Mouse (Mus musculus) mammary gland, adult 2 months (tissue): ENCODE results near the gene Ccdc187. TPM values are rescaled to one million over a fixed set of nuclear protein-coding genes. Genes with fewer than 3 reads are reported as not detected.

Source experiments
- polyA plus RNA-seq: library from polyadenylated mRNA; depleted of rRNA; stranded (reverse); fragments of >200 nt; gene quantifications from 2 replicates; pipeline ENCODE4 v1.2.3, GENCODE M21; 2012; ENCODE audit warnings: low replicate concordance; rRNA removed

Ccdc187 gene
- polyA plus RNA-seq, result 0.50 and 0.73 TPM in 2 replicates

DNA sequence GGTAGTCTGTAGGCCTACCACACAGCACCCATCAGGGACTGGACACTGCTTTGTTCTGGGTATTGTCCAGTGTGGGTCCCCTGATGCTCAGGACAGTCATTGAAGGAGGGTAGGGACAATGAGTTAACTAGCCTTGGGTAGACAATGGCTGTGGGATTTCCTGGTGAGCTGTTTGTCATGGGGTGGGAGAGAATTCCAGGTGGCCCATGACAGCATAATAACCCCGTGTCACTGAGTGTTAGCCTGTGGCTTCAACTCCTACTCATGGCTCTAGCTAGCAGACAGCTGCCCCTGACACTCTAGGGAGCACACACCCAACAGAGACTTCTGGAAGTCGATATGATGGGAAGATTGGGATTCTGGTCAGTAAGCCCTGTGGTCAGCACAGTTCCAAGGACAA lies at the start of gene Ccdc187:
Gene Ccdc187 (minus strand): TSS at position 101 of the 400 bp plus-strand sequence.

DNA sequence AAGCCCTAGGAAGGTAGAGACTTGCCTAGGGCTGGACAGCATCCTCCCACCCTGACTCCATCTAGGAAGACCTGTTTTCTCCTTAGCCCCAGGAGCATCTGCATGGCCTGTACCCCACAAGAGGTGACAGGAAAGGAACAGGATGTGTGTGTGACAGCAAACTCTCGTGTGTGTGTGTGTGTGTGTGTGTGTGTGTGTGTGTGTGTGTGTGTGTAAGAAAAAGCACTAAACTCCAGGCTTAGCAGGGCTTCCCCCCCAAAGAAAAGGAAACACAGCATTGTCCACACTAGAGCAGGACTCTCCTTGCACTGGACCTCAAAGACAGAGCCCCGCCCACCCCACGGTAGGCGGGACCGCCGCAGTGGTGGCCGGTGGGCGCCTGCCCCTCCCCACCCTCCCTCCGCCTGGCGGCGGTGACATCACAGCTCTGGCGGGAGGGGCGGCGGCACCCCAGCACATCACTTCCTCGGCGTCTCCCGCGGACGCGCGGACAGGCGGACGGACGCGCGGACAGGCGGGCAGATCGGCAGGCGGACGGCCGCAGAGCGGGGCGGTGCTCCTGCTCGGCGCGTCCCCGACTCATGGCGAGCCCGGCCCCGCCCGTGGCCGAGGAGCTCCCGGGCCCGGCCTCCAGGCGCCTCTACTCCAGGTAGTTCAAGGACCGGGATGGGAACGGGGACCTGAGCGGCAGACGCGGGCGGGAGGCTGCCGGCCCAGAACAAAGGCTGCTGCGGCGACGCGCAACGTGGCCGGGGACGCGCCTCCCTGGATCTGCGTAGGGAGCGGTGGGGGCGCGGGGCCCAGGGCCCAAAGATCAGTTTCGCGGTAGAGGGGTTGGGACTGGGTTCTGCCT lies 20.9 kb upstream of the Ccdc187 start, which contains the start of gene Gpsm1:
Gene Gpsm1 (plus strand): TSS at position 444 of the 853 bp plus-strand sequence.

DNA sequence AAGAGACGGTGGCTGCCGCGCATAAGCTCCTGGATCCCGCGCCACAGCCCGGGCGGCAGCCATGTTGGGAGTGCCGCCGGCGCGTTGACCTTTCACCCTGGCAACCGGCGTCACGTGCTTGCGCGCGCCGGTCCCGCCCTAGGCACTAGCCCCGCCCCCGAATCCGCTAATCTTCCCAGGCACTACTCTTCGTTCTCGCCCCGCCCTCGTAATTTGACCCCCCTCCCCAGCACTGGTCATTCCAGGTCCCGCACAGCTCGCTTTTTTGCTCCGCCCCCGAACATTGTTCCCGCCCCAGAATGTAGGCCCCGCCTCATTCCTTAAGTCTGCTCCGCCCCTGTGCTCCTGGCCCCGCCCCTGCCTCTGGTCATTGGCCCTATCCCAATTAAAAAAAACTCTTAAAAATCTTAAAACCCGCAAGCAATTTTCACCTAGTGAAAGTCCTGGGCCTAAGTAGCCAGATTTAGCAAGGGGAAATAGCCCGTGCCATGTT lies 57.0 kb downstream of the Ccdc187 start, which contains the start of gene Qsox2:
Gene Qsox2 (minus strand): TSS at position 236 of the 493 bp plus-strand sequence.

DNA sequence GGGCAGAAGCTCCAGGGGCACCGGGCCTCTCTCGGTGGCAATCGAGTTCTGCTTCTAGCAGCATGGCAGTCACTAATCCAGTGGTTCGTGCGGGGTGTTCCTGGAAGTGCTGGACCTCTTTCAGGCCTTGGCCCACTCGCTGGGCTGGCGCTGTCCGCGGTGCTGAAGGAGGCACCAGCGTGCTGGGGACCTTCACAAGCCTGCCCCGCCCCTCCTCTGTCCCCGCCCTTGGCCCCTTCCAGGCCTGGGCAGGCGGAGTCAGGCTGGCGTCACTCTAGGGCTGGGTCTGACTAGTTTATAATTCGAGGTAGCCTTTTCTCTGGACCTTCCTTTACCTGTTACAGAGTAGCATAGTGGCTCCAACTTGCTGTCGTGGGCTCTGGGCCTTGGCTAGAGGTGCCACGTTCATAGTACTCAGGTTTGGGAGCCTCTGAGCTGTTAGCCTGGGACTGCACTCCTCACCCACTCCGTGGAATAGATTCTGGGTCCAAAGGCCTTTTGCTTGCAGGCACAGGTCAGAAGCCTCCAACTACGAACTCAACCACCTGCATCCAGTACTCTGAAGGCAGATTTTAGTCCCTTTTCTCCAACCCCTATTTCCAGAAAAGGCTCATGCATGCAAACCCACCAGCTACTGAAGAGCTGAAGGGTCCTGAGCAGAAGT lies 86.1 kb downstream of the Ccdc187 start, which contains the start of gene Lhx3:
Gene Lhx3 (minus strand): TSS at position 164 of the 664 bp plus-strand sequence.

Other genes with a start within 250 kb of the Ccdc187 start
- gene Nacc2, start 171.3 kb downstream of the Ccdc187 start, polyA plus RNA-seq, result 46.8 and 96.8 TPM in 2 replicates
- gene Lhx3, start 86.3 kb downstream of the Ccdc187 start, polyA plus RNA-seq, result not detected in 2 replicates
- gene Qsox2, start 57.0 kb downstream of the Ccdc187 start, polyA plus RNA-seq, result 11.7 and 13.9 TPM in 2 replicates
- gene Gpsm1, start 21.0 kb upstream of the Ccdc187 start, polyA plus RNA-seq, result 19.1 and 31.7 TPM in 2 replicates
- 23.6 and 24.9 TPM in 2 replicates for gene Dnlz, start 57.6 kb upstream of the Ccdc187 start, polyA plus RNA-seq
- 6.2 and 11.1 TPM in 2 replicates for gene Card9, start 66.4 kb upstream of the Ccdc187 start, polyA plus RNA-seq
- gene Snapc4, start 86.1 kb upstream of the Ccdc187 start, polyA plus RNA-seq, result 37.3 and 48.9 TPM in 2 replicates
- gene Entr1, start 94.8 kb upstream of the Ccdc187 start, polyA plus RNA-seq, result 85.9 and 95.2 TPM in 2 replicates
- gene Pmpca, start 94.8 kb upstream of the Ccdc187 start, polyA plus RNA-seq, result 26.6 and 59.7 TPM in 2 replicates
- gene Inpp5e, start 114.6 kb upstream of the Ccdc187 start, polyA plus RNA-seq, result 32.3 and 33.1 TPM in 2 replicates
- 103 and 116 TPM in 2 replicates for gene Sec16a, start 150.7 kb upstream of the Ccdc187 start, polyA plus RNA-seq
- gene Notch1, start 222.1 kb upstream of the Ccdc187 start, polyA plus RNA-seq, result 51.4 and 106 TPM in 2 replicates